Mouse (Mus musculus): ENCODE results near the gene Ick.

GRCm38 (mm10) chr9:78107912-78108795 lies 838 bp upstream of the Ick start:
- TF ChIP-seq ZNF384 (IDR thresholded peaks at IDR 0.05; ENCODE audit: low read depth, low read length) (no peak), TCF12 (IDR thresholded peaks at IDR 0.05; ENCODE audit: low read depth, low read length) (peak; percentile 75), CTCF (IDR thresholded peaks at IDR 0.05 in 2 of 3, conservative IDR thresholded peaks at IDR 0.05 in 1 of 3; ENCODE audit: control insufficient read depth in 1 of 3, insufficient read depth in 1 of 3, low read depth in 2 of 3, low read length in 3 of 3, poor library complexity in 1 of 3, severe bottlenecking in 1 of 3) (no peak)

All from MEL (cell line).